Mouse (Mus musculus): ENCODE data around the gene Ppp1r9a.

GRCm38 (mm10) chr6:4855236-4855635 lies 47.5 kb upstream of the Ppp1r9a start:
- TF ChIP-seq POLR2A (IDR thresholded peaks at IDR 0.05; ENCODE audit: insufficient read length, low read depth), result no peak
- TF ChIP-seq TCF12 (IDR thresholded peaks at IDR 0.05; ENCODE audit: insufficient read depth, poor library complexity, severe bottlenecking), result no peak

All from myocyte (in vitro differentiated cells).